Mouse (Mus musculus): ENCODE measurements around the gene Ryr3. TPM values are rescaled to one million over a fixed set of nuclear protein-coding genes. Genes with fewer than 3 reads are reported as not detected.

Ryr3 gene
- total RNA-seq, 2 experiments from 2014 or later = 17.9 to 18.4 TPM

DNA sequence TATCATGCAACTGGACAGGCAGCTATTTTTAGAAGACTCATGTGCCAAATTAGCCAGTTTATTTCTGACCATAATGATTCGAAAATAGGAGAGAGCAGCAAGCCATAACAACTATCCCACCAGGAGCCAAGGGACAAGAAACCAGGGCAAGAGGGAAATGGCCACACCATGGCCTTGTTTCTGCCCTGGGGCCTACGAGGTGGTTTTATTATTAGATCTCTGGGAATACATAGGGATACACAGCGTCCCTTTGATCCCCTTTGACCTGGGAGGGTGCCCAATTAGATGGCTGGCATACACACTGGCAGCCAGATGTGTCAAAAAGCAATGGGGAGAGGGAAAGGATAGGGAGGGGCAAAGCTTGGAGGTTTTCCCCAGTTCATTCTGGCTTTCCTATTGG lies 563.1 kb downstream of the Ryr3 start:
- no peak for DNase-seq

DNA sequence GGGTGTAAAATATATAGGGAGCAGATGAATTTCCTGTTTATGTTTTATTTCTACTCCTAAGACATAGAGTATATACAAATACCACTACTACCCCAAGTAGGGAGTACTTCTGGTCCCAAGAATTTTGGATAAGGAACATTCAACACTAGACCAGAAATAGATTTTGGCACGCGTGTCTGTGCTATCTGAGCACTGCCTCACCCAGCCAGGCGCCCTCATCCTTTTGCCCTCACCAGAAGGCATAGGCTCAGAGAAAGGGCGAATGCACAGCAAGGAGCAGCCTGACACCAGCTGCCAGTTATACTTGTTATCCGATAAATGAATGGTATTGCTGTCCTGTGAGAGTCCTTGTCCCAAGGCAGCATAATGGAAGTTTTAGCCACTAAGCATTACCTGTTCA lies 579.7 kb downstream of the Ryr3 start:
- no peak for DNase-seq

DNA sequence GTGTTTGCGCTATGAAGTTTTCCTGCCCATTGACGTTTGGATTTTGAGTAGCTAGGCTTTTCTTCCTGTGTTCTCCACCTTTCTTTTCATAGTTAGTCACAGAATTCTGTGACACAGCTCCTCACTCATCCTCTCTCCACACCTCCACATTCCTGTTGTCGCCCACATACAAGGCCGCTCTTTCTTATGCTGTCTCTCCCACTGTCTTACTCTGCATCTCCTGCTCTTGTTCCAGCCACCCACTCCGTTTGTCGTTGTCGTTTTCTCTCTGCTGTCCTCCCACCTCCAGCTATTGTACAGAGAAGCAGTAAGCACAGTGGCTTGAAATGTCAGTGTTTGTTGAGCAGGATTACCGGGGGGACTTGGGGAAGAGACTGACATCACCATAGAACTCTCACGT lies 584.4 kb downstream of the Ryr3 start:
- DNase-seq = no peak

DNA sequence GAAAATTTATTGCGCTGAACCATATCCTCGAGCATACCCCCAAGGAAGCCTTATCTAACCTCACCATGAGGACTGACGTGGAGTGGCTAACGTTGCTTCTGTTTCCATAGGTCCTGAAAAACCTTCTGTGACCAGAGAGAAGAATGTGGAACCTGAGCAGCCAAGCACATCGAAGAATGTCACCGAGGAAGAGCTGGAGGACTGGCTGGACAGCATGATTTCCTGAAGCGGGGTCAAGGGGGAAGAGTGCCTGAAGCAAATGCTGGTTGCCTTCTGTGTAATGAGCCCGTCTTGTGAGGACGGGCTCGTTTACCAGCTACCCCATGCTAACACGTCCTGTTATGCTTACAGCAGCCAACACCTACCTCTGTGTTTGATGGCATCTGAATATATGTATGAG lies 586.2 kb downstream of the Ryr3 start:
- no peak for DNase-seq

DNA sequence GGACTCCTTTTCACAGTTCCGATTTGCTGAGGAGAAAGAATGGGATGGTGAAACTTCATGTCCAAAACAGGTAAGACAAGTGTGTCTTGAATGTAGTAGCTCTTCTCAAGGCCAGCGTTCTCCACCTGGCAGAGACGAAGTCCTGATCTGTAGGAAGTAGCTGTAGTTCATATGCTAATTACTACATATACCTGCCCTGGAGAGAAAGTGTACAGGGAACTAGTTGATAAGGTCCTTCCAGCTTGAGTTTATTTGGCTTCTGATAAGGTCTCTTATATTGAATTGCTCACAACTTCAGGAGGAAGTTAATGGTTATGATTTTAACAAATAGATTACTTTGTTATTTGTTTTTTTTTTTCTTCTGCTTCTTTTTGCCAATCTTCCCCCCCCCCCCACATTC lies 591.7 kb downstream of the Ryr3 start:
- DNase-seq = no peak

DNA sequence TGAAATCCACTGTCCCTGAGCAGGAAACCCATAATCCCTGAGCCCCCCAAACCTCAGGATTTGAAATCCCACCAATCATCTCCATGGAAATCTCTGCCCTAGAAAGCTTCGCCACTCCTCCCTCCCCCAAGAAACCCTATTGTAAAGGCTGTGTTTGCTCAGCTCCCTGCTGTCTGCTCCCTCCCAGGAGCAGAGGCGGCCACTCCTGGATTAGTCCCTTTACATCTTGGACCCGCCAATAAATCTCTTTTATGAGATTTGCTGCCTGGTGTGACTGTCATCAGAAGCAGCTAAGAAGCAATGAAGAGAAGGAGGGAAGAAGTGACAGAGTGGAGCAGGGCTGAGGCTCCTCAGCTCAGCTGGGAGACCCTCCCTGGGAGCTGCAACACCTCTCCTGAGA lies 599.7 kb downstream of the Ryr3 start:
- DNase-seq = no peak

DNA sequence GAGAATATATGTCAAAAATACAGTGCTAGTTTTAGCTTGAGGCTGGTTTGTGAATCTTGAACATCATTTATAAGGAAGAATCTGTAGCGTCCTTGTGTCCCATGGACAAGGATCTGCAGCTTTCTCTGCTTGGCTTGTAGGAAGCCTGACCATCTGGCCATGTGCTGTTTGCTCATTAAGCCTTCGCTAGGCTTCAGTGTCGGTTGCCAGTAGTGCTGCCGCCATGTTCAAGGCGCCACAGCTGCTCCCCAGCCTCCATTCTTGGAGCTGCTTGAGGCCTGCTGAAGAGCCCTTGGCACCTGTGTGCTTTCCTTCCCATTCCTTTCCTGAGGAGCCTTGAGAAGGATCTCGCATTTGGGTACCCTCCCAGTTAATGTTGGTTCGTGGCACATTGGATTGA lies 602.5 kb downstream of the Ryr3 start:
- no peak for DNase-seq

DNA sequence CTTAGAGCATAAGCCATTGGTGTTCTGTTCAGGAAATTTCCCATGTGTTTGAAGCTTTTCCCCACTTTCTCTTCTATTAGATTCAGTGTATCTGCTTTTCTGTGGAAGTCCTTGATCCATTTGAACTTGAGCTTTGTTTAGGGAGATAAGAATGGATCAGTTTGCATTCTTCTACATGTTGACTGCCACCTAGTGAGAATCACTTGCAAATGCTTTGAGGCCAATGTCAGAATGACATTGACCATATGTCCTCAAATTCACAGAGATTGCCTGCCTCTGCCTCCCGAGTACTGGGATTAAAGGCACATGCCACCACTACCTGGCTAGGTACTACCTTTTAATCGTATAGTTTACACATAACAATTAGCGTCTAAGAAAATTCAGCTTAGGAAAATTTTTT lies 604.3 kb downstream of the Ryr3 start:
- no peak for DNase-seq

DNA sequence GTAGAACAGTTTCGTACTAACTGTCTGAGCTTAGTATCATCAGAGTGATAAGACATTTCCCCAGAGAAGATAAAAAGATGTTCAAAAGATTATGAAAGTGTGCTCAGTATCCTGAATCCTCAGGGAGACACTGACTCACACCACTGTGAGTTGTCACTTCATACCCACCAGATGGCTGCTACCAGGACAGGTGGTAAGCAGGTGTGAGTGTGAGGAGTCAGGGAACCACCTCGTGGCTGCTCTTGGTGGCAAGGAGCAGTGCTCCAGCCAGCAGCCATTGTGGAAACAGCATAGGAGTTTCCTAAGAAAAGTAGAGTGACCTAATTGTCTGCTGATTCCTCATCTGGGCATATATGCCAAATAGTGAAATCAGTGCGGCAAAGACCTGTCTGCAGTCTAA lies 610.4 kb downstream of the Ryr3 start:
- DNase-seq = no peak

DNA sequence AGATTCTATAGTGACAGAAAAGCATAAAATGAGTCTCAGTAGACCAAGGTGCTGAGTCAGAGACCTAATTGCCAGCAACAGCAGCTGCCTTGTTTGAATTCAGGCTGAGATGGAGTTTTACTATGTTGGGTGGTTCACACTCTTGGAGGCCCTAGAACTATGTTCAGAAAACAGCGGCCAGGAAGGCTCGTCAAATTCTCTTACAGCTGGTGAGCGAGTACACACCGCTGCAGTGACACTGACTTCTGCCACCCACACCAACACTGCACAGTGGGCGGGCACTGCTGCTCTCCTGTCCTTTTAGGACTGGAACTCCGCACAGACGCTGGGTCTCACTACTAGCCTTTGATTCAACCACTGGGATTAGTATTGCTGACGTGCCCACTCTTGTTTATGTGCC lies 614.4 kb downstream of the Ryr3 start:
- no peak for DNase-seq

DNA sequence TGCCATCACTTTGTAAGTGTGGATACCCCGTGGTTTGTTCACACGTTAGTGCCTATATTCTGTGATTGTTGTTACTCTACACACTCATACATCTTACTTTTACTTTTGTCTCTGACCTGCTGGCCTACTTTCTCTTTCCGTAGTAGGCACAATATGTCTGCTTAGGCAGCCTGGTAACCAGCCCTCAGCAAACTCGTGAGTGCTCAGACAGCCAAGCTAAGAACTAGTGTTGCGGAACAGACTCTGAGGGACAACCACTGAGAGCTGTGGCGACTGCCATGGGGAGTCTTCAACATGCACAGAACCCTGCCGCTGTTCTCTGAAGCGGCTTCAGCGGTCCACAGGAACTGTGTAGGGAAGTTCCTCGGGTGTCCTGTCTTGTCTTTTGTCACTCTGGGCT lies 616.7 kb downstream of the Ryr3 start:
- DNase-seq = no peak

DNA sequence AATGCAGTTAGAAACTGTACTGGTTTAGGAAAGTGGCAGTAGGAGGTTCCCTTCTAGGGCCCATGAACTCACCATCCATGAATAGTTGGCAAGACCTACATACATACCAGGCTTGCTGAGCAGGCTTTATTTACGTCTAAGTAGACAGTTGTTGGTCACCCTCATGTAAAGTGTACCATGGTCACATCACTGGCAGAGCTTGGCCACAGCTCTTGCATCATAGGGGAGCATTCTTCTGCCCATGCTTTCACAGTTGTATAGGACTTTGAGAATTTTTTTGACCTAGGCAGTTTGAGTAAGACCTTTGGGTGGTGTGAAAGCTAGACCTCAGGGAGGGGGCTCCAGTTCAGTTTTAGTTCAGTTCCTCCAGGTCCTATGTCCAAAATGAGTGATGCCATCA lies 619.8 kb downstream of the Ryr3 start:
- DNase-seq = no peak

DNA sequence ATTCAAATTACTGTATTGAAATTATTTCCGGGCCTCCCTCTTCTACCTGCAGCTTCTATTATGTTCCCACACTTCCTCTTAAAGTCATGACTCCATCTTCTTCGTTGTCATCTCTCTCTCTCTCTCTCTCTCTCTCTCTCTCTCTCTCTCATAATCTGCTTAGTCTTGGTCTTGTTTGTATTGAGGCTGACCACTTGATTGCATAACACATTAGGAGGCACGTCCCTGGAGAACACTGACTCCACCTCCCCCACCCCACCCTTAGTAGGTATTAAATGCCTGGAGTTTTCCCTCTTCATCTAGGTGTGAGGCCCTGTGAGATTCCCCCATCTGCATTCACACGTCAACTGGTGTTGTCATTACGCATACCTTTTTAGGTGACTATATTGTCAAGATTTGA lies 620.5 kb downstream of the Ryr3 start:
- DNase-seq = no peak

DNA sequence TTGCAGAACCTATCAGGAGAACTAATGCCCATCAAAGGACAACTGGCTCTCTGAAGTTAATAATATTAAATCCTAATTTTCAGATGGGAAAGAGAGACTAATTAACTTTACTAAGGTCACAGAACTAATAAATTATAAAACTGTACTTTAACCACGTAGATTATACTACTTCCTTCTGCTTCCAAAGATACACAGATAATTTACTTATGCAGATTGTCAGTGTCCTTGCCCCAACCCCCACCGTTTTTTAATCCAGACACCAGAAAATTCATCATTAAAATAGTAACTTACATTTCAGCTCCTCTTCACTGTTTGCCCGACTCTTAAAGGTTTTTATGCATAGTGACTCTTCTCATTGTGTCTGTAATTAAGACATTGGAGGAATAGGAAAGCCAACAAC lies 621.1 kb downstream of the Ryr3 start:
- DNase-seq = no peak

DNA sequence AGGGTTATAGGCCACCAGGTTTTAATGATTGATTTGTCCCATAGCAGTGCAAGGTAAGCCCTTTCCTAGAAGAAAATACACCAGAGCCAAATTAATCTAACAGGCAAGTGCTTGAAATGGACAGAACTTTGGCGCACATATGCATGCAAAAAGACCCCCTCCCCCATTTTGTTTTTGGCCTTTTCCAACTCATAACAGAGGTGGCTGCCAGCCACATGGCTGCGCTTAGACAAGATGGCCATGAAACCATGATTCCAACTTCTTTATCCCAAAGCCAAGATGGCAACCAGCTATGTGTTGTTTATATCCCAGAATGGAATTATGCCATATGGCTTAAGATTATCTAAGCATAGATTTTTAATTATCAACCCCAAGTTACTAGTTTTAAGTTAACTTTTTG lies 623.1 kb downstream of the Ryr3 start:
- DNase-seq = no peak

DNA sequence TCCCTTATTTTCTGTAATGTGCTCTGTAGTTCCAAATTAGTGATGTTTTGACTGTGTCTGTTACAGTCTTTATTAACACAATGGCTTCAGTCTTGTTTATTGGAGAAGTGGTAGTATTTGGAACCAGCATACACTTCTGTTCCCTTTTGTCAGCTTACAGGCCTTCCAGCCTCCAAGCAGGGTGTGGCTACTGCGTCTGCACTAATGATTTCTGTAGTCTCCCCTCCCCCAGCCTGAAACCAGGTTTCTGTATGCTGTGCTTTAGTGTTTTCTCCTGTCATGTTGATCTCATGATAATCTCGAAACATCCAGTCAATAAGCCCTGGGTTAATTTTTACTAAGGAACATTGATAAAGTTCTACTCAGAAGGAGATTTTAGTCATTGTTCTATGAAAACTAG lies 623.6 kb downstream of the Ryr3 start:
- no peak for DNase-seq

DNA sequence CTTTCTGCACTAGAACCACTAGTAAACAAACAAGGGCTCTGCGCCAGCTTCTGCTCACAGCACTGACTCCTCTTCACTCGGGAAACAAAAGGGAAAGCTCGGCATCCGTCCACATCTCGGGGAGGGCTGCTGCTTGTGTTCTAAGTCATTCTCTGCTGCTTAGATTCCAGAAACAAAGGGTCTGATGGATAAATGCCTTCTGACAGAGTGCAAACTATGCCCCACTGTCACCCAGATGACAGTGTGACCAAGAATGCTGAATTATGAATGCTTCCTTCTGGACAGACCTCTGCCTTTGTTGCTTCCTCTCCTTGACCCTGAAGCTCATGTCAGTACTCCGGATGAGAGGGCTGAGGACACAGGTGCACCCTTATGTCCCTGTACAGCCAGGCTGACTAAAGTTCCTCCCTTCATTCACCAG lies 625.4 kb downstream of the Ryr3 start:
- DNase-seq = peak; percentile 37

DNA sequence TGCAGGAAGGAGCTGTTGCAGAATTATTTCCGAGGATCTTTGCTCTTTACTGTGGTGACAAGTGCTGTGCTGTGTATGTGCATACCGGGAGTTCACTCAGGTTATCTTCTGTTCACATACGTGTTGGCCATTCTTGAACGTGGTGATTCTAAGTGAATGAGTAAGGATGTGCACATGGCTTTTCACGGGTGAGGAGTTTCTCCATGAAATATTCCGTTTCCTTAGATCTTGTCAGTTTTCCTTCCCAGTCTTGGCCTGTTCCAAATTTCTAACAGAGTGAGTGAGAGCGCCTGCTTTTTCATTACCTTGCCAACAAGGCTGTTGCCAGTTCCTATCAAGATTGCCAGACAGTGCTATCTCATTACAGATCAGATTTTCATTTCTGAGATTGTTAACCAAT lies 625.9 kb downstream of the Ryr3 start:
- DNase-seq = no peak

Small RNAs within 50 kb of the gene (microRNA-seq; reads per million reads assigned to microRNA genes)
- 0 reads per million in 2 experiments for gene Gm44374

Other genes starting within 250 kb of the Ryr3 start
- gene Tmco5b, start 68.6 kb upstream of the Ryr3 start, total RNA-seq (2021) = not detected
- gene Fmn1, start 110.6 kb upstream of the Ryr3 start, total RNA-seq (2021) = 1 to 10 TPM; 3.8 to 5.5 TPM